Mouse (Mus musculus) megakaryocyte, adult 5-6 weeks (primary cell): ENCODE measurements around the gene Gm960. TPM values are rescaled to one million over a fixed set of nuclear protein-coding genes. Genes with fewer than 3 reads are reported as not detected.

Source experiments
- ATAC-seq: 2 replicates; pipeline ENCODE4 v1.8.0; 2016; ENCODE audit warnings: mild to moderate bottlenecking, inconsistent platforms; ENCODE audit not compliant: poor library complexity, severe bottlenecking
- total RNA-seq, 2 experiments: library from RNA; stranded (forward) in 1 of 2; stranded (reverse) in 1 of 2; fragments of 153-499, 151-499 nt in 1 of 2; fragments of 221-1000, 200-1000 nt in 1 of 2; gene quantifications; 2 replicates each; pipeline versions ENCODE4 v1.2.3 to v1.2.4; 2015 to 2017

Gene Gm960
- total RNA-seq, 2 experiments from 2014 or later, result not detected

- no peak for ATAC-seq
Measured at GRCm38 (mm10) chr19:4712156-4712780, 13.8 kb upstream of the Gm960 start.

GRCm38 (mm10) chr19:4711601-4712155 is 13.2 kb upstream of the Gm960 start:
- ATAC-seq, result no peak

- ATAC-seq, result no peak
Measured at GRCm38 (mm10) chr19:4711098-4711600, 12.7 kb upstream of the Gm960 start, which contains the start of gene Sptbn2. TSS of gene Sptbn2 (plus strand) at chr19:4711167.

GRCm38 (mm10) chr19:4708765-4709164 is 10.3 kb upstream of the Gm960 start:
- no peak for ATAC-seq

- ATAC-seq, result no peak
Measured at GRCm38 (mm10) chr19:4701221-4701620, 2.8 kb upstream of the Gm960 start.

- no peak for ATAC-seq
Measured at GRCm38 (mm10) chr19:4700656-4701055, 2.2 kb upstream of the Gm960 start.

GRCm38 (mm10) chr19:4699821-4700220 is 1.4 kb upstream of the Gm960 start:
- no peak for ATAC-seq

GRCm38 (mm10) chr19:4698856-4699255 is 388 bp upstream of the Gm960 start:
- no peak for ATAC-seq

- no peak for ATAC-seq
Measured at GRCm38 (mm10) chr19:4697721-4698120, 747 bp downstream of the Gm960 start.

GRCm38 (mm10) chr19:4697121-4697520 is 1.3 kb downstream of the Gm960 start:
- no peak for ATAC-seq

- no peak for ATAC-seq
Measured at GRCm38 (mm10) chr19:4694346-4694745, 4.1 kb downstream of the Gm960 start.

GRCm38 (mm10) chr19:4672401-4672800 is 26.1 kb downstream of the Gm960 start:
- no peak for ATAC-seq

GRCm38 (mm10) chr19:4670776-4671175 is 27.7 kb downstream of the Gm960 start:
- ATAC-seq, result no peak

- ATAC-seq, result no peak
Measured at GRCm38 (mm10) chr19:4666815-4667214, 31.7 kb downstream of the Gm960 start.

GRCm38 (mm10) chr19:4658156-4658555 is 40.3 kb downstream of the Gm960 start:
- ATAC-seq, result no peak

GRCm38 (mm10) chr19:4646917-4647492 is 51.5 kb downstream of the Gm960 start:
- no peak for ATAC-seq

- ATAC-seq, result no peak
Measured at GRCm38 (mm10) chr19:4644271-4644670, 54.2 kb downstream of the Gm960 start.

- ATAC-seq, result no peak
Measured at GRCm38 (mm10) chr19:4635986-4636385, 62.5 kb downstream of the Gm960 start.

GRCm38 (mm10) chr19:4628819-4629218 is 69.6 kb downstream of the Gm960 start:
- peak; percentile 47; the same call in 1 of the 2 replicates for ATAC-seq

GRCm38 (mm10) chr19:4625829-4626535 is 72.5 kb downstream of the Gm960 start:
- ATAC-seq, result peak; percentile 57

GRCm38 (mm10) chr19:4625179-4625828 is 73.2 kb downstream of the Gm960 start, which contains the start of gene Rce1:
TSS of gene Rce1 (minus strand) at chr19:4625641.
- peak; percentile 92 for ATAC-seq
